Mouse (Mus musculus) kidney, embryonic 16.5 days (tissue): ENCODE results near the gene Muc3. TPM values are rescaled to one million over a fixed set of nuclear protein-coding genes. Genes with fewer than 3 reads are reported as not detected.
A peak's percentile ranks its signal among the peaks of the same experiment; 100 is the strongest.
"Not testable (repeated sequence)": the region's sequence is repeated elsewhere in the genome, so short reads cannot be mapped to it uniquely, and the experiment has no call there.

Experiments used
- ATAC-seq: fragments of 200-750 bp; cut with Nextera tagmentation; 2 replicates; pipeline ENCODE4 v1.8.0; 2017; ENCODE audit warnings: moderate TSS enrichment; ENCODE audit not compliant: low FRiP score, low TSS enrichment
- H3K27ac ChIP-seq: fragments of 300-500 bp; sonication (generic); 2 replicates; pipeline ENCODE4 v1.5.1; 2014; ENCODE audit warnings: low read length
- H3K27me3 ChIP-seq: fragments of 300-500 bp; sonication (generic); 2 replicates; pipeline ENCODE4 v1.6.1; 2014; ENCODE audit warnings: low read length, control low read depth, mixed read lengths; ENCODE audit not compliant: insufficient read depth
- H3K36me3 ChIP-seq: fragments of 300-500 bp; sonication (generic); 2 replicates; pipeline ENCODE4 v1.6.1; 2014; ENCODE audit warnings: low read length, control low read depth, mixed read lengths; ENCODE audit not compliant: insufficient read depth
- H3K4me1 ChIP-seq: fragments of 300-500 bp; sonication (generic); 2 replicates; pipeline ENCODE4 v1.6.1; 2014; ENCODE audit warnings: low read length, control low read depth, mixed read lengths; ENCODE audit not compliant: insufficient read depth
- H3K4me2 ChIP-seq: fragments of 300-500 bp; sonication (generic); replicated peaks from 2 replicates; pipeline ENCODE4 v1.6.1; 2014; ENCODE audit warnings: low read depth, low read length
- H3K4me3 ChIP-seq: fragments of 300-500 bp; sonication (generic); 2 replicates; pipeline ENCODE4 v1.5.1; 2014; ENCODE audit warnings: mild to moderate bottlenecking, low read length
- H3K9ac ChIP-seq: fragments of 300-500 bp; sonication (generic); replicated peaks from 2 replicates; pipeline ENCODE4 v1.6.1; 2014; ENCODE audit warnings: low read length
- H3K9me3 ChIP-seq: fragments of 300-500 bp; sonication (generic); 2 replicates; pipeline ENCODE4 v1.6.1; 2016; ENCODE audit warnings: low read length, control low read depth
- WGBS: fragments of 180-500 bp; shearing (Covaris S2); extraction: QIAGEN DNeasy Blood & Tissue Kit; methylation state at CpG from one replicate; pipeline ENCODE4 v1.1.7; 2014; 5-methylcytosine and 5-hydroxymethylcytosine counted together
- polyA plus RNA-seq: library from polyadenylated mRNA; unstranded; fragments of >200 nt; fragmentation: Nextera tagmentation; extraction: Ambion mirVana; gene quantifications from 2 replicates; pipeline ENCODE4 v1.2.1, GENCODE M21; 2015

Gene Muc3
- polyA plus RNA-seq = not detected in 2 replicates

- not testable (repeated sequence) for H3K4me2 ChIP-seq, H3K36me3 ChIP-seq, ATAC-seq, H3K4me3 ChIP-seq, H3K4me1 ChIP-seq, H3K27ac ChIP-seq, H3K9ac ChIP-seq, H3K27me3 ChIP-seq
- peaks cover 16% of the 10 kb centered on the region for H3K9me3 ChIP-seq
These were observed at the start of gene Muc3 for GRCm38 (mm10) chr5:137149272-137149882. TSS of gene Muc3 (minus strand) at chr5:137149322.

GRCm38 (mm10) chr5:137194488-137195120 lies 45.5 kb upstream of the Muc3 start:
- Histone ChIP-seq H3K4me3 (no peak overlapping the region), H3K27me3 (no peaks in the 10 kb centered on the region; the same call in 1 of the 2 replicates), H3K4me1 (no peaks in the 10 kb centered on the region), H3K9ac (no peak overlapping the region), H3K9me3 (no peaks in the 10 kb centered on the region), H3K36me3 (no peaks in the 10 kb centered on the region), H3K27ac (no peak overlapping the region), H3K4me2 (no peak overlapping the region)
- 84% methylated on average over 8 of the region's 8 CpGs for WGBS
- ATAC-seq = no peak

- H3K4me2 ChIP-seq = no peak overlapping the region
- no peaks in the 10 kb centered on the region for H3K4me1 ChIP-seq
- H3K27ac ChIP-seq = no peak overlapping the region
- H3K27me3 ChIP-seq = no peaks in the 10 kb centered on the region; the same call in 1 of the 2 replicates
- H3K4me3 ChIP-seq = no peak overlapping the region
- WGBS = 31% methylated on average over 8 of the region's 8 CpGs
- ATAC-seq = no peak
- H3K9ac ChIP-seq = no peak overlapping the region
- no peaks in the 10 kb centered on the region for H3K36me3 ChIP-seq
- no peaks in the 10 kb centered on the region for H3K9me3 ChIP-seq
These were observed 44.3 kb upstream of the Muc3 start for GRCm38 (mm10) chr5:137193279-137193952.

- no peak overlapping the region for H3K27ac ChIP-seq
- ATAC-seq = no peak
- H3K4me3 ChIP-seq = peak overlapping the region; percentile 58
- H3K4me1 ChIP-seq = no peaks in the 10 kb centered on the region
- peak overlapping the region; percentile 72 for H3K9ac ChIP-seq
- H3K9me3 ChIP-seq = no peaks in the 10 kb centered on the region
- H3K27me3 ChIP-seq = no peaks in the 10 kb centered on the region; the same call in 1 of the 2 replicates
- no peaks in the 10 kb centered on the region for H3K36me3 ChIP-seq
- peak overlapping the region; percentile 81 for H3K4me2 ChIP-seq
- 2% methylated on average over 34 of the region's 34 CpGs for WGBS
These were observed 40.2 kb upstream of the Muc3 start for GRCm38 (mm10) chr5:137189326-137189725.

GRCm38 (mm10) chr5:137185362-137185761 lies 36.2 kb upstream of the Muc3 start:
- ATAC-seq = no peak
- 89% methylated on average over 8 of the region's 8 CpGs for WGBS
- Histone ChIP-seq H3K4me3 (no peak overlapping the region), H3K27me3 (no peaks in the 10 kb centered on the region; the same call in 1 of the 2 replicates), H3K4me1 (no peaks in the 10 kb centered on the region), H3K9me3 (no peaks in the 10 kb centered on the region), H3K4me2 (no peak overlapping the region), H3K27ac (no peak overlapping the region), H3K36me3 (no peaks in the 10 kb centered on the region), H3K9ac (no peak overlapping the region)

GRCm38 (mm10) chr5:137179646-137180374 lies 30.7 kb upstream of the Muc3 start:
- no peak overlapping the region for H3K27ac ChIP-seq
- H3K4me3 ChIP-seq = no peak overlapping the region
- H3K4me2 ChIP-seq = no peak overlapping the region
- H3K4me1 ChIP-seq = no peaks in the 10 kb centered on the region
- peaks cover 3% of the 10 kb centered on the region; the same call in 1 of the 2 replicates for H3K27me3 ChIP-seq
- H3K9me3 ChIP-seq = no peaks in the 10 kb centered on the region
- 75% methylated on average over 8 of the region's 8 CpGs for WGBS
- no peak overlapping the region for H3K9ac ChIP-seq
- no peaks in the 10 kb centered on the region for H3K36me3 ChIP-seq
- no peak for ATAC-seq

- Histone ChIP-seq H3K4me1 (no peaks in the 10 kb centered on the region), H3K36me3 (no peaks in the 10 kb centered on the region), H3K9me3 (no peaks in the 10 kb centered on the region), H3K4me2 (no peak overlapping the region), H3K9ac (no peak overlapping the region), H3K4me3 (no peak overlapping the region), H3K27me3 (peaks cover 8% of the 10 kb centered on the region; the same call in 1 of the 2 replicates), H3K27ac (no peak overlapping the region)
- no peak for ATAC-seq
- 67% methylated on average over 6 of the region's 6 CpGs for WGBS
These were observed 24.8 kb upstream of the Muc3 start for GRCm38 (mm10) chr5:137173967-137174366.

- peaks cover 11% of the 10 kb centered on the region; the same call in 1 of the 2 replicates for H3K27me3 ChIP-seq
- no peak overlapping the region for H3K27ac ChIP-seq
- H3K4me1 ChIP-seq = no peaks in the 10 kb centered on the region
- no peak overlapping the region for H3K9ac ChIP-seq
- WGBS = 14% methylated on average over 1 of the region's 1 CpGs
- no peak overlapping the region for H3K4me3 ChIP-seq
- no peaks in the 10 kb centered on the region for H3K9me3 ChIP-seq
- H3K4me2 ChIP-seq = no peak overlapping the region
- no peaks in the 10 kb centered on the region for H3K36me3 ChIP-seq
- ATAC-seq = no peak
These were observed 23.5 kb upstream of the Muc3 start for GRCm38 (mm10) chr5:137172591-137172990.

GRCm38 (mm10) chr5:137171478-137171877 lies 22.4 kb upstream of the Muc3 start:
- ATAC-seq = peak; percentile 82; the same call in 1 of the 2 replicates
- Histone ChIP-seq H3K27me3 (peaks cover 18% of the 10 kb centered on the region; the same call in 1 of the 2 replicates), H3K27ac (no peak overlapping the region), H3K9ac (no peak overlapping the region), H3K9me3 (no peaks in the 10 kb centered on the region), H3K4me2 (no peak overlapping the region), H3K4me3 (no peak overlapping the region), H3K36me3 (no peaks in the 10 kb centered on the region), H3K4me1 (no peaks in the 10 kb centered on the region)
- 48% methylated on average over 7 of the region's 7 CpGs for WGBS
